Mouse (Mus musculus): ENCODE data around the gene Nek5.
A peak's percentile ranks its signal among the peaks of the same experiment; 100 is the strongest.

DNA sequence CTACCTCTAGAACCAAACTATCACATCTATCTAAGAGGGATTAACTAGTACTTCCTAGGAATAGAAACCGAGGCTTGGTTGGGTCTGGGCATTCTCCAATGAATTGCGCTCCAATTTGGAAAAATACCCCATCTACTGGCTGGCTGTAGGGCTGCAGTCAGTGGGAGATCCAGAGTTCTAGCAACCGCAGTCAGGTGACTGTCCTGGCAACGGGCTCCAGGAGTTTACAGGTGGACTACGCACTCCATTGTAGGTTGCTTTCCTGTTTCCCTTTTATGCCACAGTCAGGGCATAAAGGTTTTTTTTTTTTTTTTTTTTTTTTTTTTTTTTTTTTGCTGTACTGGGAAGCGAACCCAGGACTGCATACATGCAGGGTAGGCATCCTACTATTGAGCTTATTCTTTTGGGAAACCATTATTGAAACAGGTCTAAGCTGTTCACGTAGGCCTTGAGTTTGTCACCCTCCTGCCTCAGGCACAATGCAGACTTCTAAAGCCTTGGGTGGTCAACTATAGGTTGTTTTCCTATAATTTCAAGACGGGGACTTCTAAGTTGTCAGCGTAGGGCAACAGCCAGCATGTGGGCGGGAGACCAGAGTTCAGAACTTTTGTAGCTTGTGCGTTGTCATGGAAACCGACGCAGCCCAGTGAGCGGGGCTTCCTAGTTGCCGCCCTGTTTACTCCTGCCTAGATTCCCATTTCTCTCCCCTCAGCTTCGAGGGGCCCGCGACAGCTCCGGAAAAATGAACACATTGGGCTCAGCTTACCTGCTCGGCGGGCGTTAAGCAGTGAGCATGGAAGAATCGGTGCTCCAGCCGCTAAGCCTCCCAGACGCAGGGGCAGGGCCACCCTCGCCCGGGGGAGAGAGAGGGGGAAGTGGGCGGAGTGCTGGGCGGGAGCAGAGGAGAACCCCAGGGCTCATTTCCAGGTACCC, at the start of gene Nek5:
- peak; percentile 83 for TF ChIP-seq ZNF384 (IDR thresholded peaks at IDR 0.05; ENCODE audit: low read depth, low read length)
- no peak for TF ChIP-seq CHD2 (IDR thresholded peaks at IDR 0.05; ENCODE audit: low read depth, low read length)
- TF ChIP-seq MAFK (IDR thresholded peaks at IDR 0.05; ENCODE audit: insufficient read depth, low read depth, low read length): no peak
